Mouse (Mus musculus) erythroblast, embryonic 14.5 days (primary cell): ENCODE data around the gene Epn1.

Experiments
- GATA1 ChIP-seq: IDR thresholded peaks from 2 replicates; pipeline ENCODE4 v1.6.1; 2012; ENCODE audit warnings: low read length, inconsistent platforms, mixed read lengths
- TAL1 ChIP-seq: IDR thresholded peaks from 3 replicates; pipeline ENCODE4 v1.6.1; 2012; ENCODE audit warnings: low read length, inconsistent platforms, mixed read lengths

DNA sequence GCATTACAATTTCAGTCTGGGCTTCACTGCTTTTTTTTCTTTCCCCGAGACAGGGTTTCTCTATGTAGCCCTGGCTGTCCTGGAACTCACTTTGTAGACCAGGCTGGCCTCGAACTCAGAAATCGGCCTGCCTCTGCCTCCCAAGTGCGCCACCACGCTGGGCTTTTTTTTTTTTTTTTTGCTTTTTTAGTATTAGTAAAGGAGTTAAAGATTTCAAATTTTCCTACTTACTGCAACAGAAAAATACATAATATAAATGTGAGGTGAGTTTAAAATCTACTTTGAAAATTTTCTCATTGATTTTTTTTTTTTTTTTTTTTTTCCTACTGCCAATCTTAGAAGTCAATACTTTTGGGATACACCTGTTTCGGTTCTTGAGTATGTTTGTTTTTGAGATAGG lies 15.1 kb upstream of the Epn1 start:
- TF ChIP-seq GATA1 (no peak), TAL1 (no peak)
